Comparison of ENCODE assay signal across 35 mouse cellular contexts in the genomic region with DNA sequence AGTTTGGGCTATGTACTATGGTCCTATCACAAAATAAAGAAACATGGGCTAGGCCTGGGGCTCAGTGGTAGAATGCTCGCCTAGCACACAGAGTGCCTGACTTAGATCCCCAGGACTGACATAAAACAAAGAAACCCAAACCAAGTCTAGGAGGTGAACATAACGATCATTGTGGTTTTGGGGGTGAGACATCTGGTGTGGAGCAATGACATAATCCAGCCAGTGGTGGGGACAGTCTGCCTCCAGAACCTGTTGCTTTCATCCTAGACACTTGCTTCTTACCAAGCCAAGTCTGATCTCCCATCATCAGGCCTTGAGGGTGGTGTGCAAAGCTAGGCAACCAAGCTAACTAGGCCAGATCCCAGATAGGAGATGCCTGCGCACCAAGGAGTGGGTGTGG. TPM values are rescaled to one million over a fixed set of nuclear protein-coding genes. Genes with fewer than 3 reads are reported as not detected.
DNase-seq lines count a peak whose midpoint lies in the region; ATAC-seq and TF ChIP-seq lines count a peak whose summit lies in the region.
"Had no signal": no experiment of that assay in that cellular context is flagged by ENCODE, and none has a peak within 500 bp of the region (broad histone marks: within the 10 kb centered on the region; RNA-seq: fewer than 3 reads in every experiment).

No protein-coding gene starts in this region.

- H3K9me3 ChIP-seq in hindbrain, embryonic 12.5 days (replicated peaks) = no peaks in the 10 kb centered on the region
- H3K9me3 ChIP-seq in forebrain, embryonic 12.5 days = no peaks in the 10 kb centered on the region
- H3K9me3 ChIP-seq: hindbrain, embryonic 13.5 days; kidney, embryonic 15.5 days; midbrain, embryonic 10.5 days; neural tube, embryonic 13.5 days had no signal

- no peak overlapping the region for H3K9ac ChIP-seq in liver, adult 2 months (ENCODE audit: low read depth, low read length)
- H3K9ac ChIP-seq in hindbrain, embryonic 12.5 days = no peak overlapping the region
- H3K9ac ChIP-seq in forebrain, embryonic 12.5 days = no peak overlapping the region
- H3K9ac ChIP-seq: forebrain, postnatal 0 days; hindbrain, embryonic 13.5 days; kidney, embryonic 15.5 days; liver, embryonic 14.5 days; neural tube, embryonic 13.5 days had no signal

- peaks cover 8% of the 10 kb centered on the region for H3K79me2 ChIP-seq in liver, adult 2 months (ENCODE audit: control insufficient read depth, insufficient read depth, low read length)

- peak; percentile 71 for ATAC-seq in megakaryocyte progenitor cell, adult 5-6 weeks (replicated peaks; ENCODE audit: poor library complexity)
- ATAC-seq in hindbrain, embryonic 12.5 days (ENCODE audit: low FRiP score) = no peak
- ATAC-seq in forebrain, embryonic 12.5 days (ENCODE audit: low FRiP score) = no peak
- ATAC-seq: CD4-positive, CD25-positive, alpha-beta regulatory T cell, adult 4 months; forebrain, postnatal 0 days had no signal

- peaks cover 50% of the 10 kb centered on the region for H3K4me1 ChIP-seq in liver, adult 2 months (ENCODE audit: control insufficient read depth, insufficient read depth, low read length)
- H3K4me1 ChIP-seq in hindbrain, embryonic 12.5 days = no peaks in the 10 kb centered on the region
- H3K4me1 ChIP-seq in forebrain, embryonic 12.5 days = no peaks in the 10 kb centered on the region
- H3K4me1 ChIP-seq: neural tube, embryonic 13.5 days had no signal

- H3K36me3 ChIP-seq in liver, adult 2 months (ENCODE audit: control insufficient read depth, insufficient read depth, low read length) = peaks cover 13% of the 10 kb centered on the region
- H3K36me3 ChIP-seq in hindbrain, embryonic 12.5 days = no peaks in the 10 kb centered on the region
- H3K36me3 ChIP-seq in forebrain, embryonic 12.5 days (replicated peaks) = peaks cover 2% of the 10 kb centered on the region; the same call in 1 of the 2 replicates
- H3K36me3 ChIP-seq: hindbrain, embryonic 13.5 days; neural tube, embryonic 13.5 days had no signal

- WGBS in liver, adult 2 months = 66% methylated on average over 3 of the region's 3 CpGs
- 82% methylated on average over 3 of the region's 3 CpGs for WGBS in hindbrain, embryonic 12.5 days
- 75% methylated on average over 3 of the region's 3 CpGs for WGBS in forebrain, embryonic 12.5 days

- H3K27ac ChIP-seq in liver, adult 2 months (replicated peaks; ENCODE audit: insufficient read depth, low read depth, low read length) = peak overlapping the region; percentile 95
- H3K27ac ChIP-seq in hindbrain, embryonic 12.5 days = no peak overlapping the region
- no peak overlapping the region for H3K27ac ChIP-seq in forebrain, embryonic 12.5 days
- H3K27ac ChIP-seq: hindbrain, embryonic 13.5 days; kidney, embryonic 15.5 days; left cerebral cortex, adult 2 months; liver, embryonic 14.5 days; midbrain, embryonic 10.5 days; neural tube, embryonic 13.5 days had no signal

- TF ChIP-seq CTCF in liver, adult 2 months (IDR thresholded peaks at IDR 0.05; ENCODE audit: low read depth, low read length) = no peak

- no peak for DNase-seq in liver, adult 2 months (ENCODE audit: extremely low read depth, low read depth, low spot score)
- no peak for DNase-seq in liver
- DNase-seq in thymus, postnatal 4 days = peak; percentile 13
- DNase-seq in thymus, postnatal 10 days (ENCODE audit: low spot score in 2 of 2) = no peak
- DNase-seq: adrenal gland, postnatal 25 days; cerebellum, adult 11-12 months; cerebellum, adult 9-11 months; forebrain, postnatal 0 days; kidney, adult 11 months; kidney, postnatal 25 days; lung, adult 2 months; lung, postnatal 10 days; thymus, postnatal 14 days had no signal

- no peak overlapping the region for H3K4me3 ChIP-seq in liver, adult 2 months (ENCODE audit: insufficient read depth, low read depth, low read length)
- H3K4me3 ChIP-seq in hindbrain, embryonic 12.5 days = no peak overlapping the region
- H3K4me3 ChIP-seq in forebrain, embryonic 12.5 days (replicated peaks) = no peak overlapping the region
- H3K4me3 ChIP-seq: erythroblast, embryonic 14.5 days; hindbrain, embryonic 13.5 days; kidney, embryonic 15.5 days; left cerebral cortex, adult 2 months; midbrain, embryonic 10.5 days; myocyte; neural tube, embryonic 13.5 days had no signal

- H3K27me3 ChIP-seq in liver, adult 2 months (ENCODE audit: control insufficient read depth, insufficient read depth, low read length) = no peaks in the 10 kb centered on the region
- H3K27me3 ChIP-seq in hindbrain, embryonic 12.5 days = peaks cover 2% of the 10 kb centered on the region
- 0 out of 2 replicates have a peak, but pooled peaks cover 1% of the 10 kb centered on the region for H3K27me3 ChIP-seq in forebrain, embryonic 12.5 days

- H3K4me2 ChIP-seq in hindbrain, embryonic 12.5 days (replicated peaks) = no peak overlapping the region
- no peak overlapping the region for H3K4me2 ChIP-seq in forebrain, embryonic 12.5 days
- H3K4me2 ChIP-seq: hindbrain, embryonic 13.5 days; kidney, embryonic 15.5 days; neural tube, embryonic 13.5 days had no signal

- no peak for TF ChIP-seq POLR2A in liver, adult 2 months (IDR thresholded peaks at IDR 0.05; ENCODE audit: extremely low read depth, insufficient read depth, low read length)

RNA-seq across cellular contexts. Expression of a gene that starts 6.6 kb away (rescaled TPM):
- 75.7 and 86.7 TPM in 2 replicates for total RNA-seq in liver, adult 2 months (2014; rRNA removed)
- polyA plus RNA-seq in liver, adult 2 months (2012; rRNA removed) = 289 and 362 TPM in 2 replicates
- total RNA-seq in megakaryocyte progenitor cell, adult 5-6 weeks (2015) = 0.12 and 0.59 TPM in 2 replicates
- 0.33 and 0.68 TPM in 2 replicates for total RNA-seq in megakaryocyte progenitor cell, adult 5-6 weeks (2017)
- 16.6 and 20.2 TPM in 2 replicates for polyA plus RNA-seq in hindbrain, embryonic 12.5 days (2016; fragmentation: Nextera tagmentation; extraction: Ambion mirVana)
- 24.1 and 26.4 TPM in 2 replicates for polyA plus RNA-seq in forebrain, embryonic 12.5 days (2016; fragmentation: Nextera tagmentation; extraction: Ambion mirVana)

RNA-seq across cellular contexts. Expression of a gene that starts 6.9 kb away (rescaled TPM):
- 2.4 and 3.0 TPM in 2 replicates for total RNA-seq in liver, adult 2 months (2014; rRNA removed)
- 3.7 and 3.9 TPM in 2 replicates for polyA plus RNA-seq in liver, adult 2 months (2012; rRNA removed)
- 0.10 and 0.34 TPM in 2 replicates for total RNA-seq in megakaryocyte progenitor cell, adult 5-6 weeks (2015)
- total RNA-seq in megakaryocyte progenitor cell, adult 5-6 weeks (2017) = 0.42 and 0.91 TPM in 2 replicates
- polyA plus RNA-seq in hindbrain, embryonic 12.5 days (2016; fragmentation: Nextera tagmentation; extraction: Ambion mirVana) = 0.89 and 1.4 TPM in 2 replicates
- polyA plus RNA-seq in forebrain, embryonic 12.5 days (2016; fragmentation: Nextera tagmentation; extraction: Ambion mirVana) = 0.82 and 1.2 TPM in 2 replicates
- total RNA-seq: adrenal gland, postnatal 25 days; left cerebral cortex, postnatal 36 days had no signal
- polyA plus RNA-seq: erythroblast, embryonic 14.5 days; myocyte had no signal

RNA-seq across cellular contexts. Expression of a gene that starts 10.1 kb away (rescaled TPM):
- total RNA-seq in liver, adult 2 months (2014; rRNA removed) = 40.5 and 55.1 TPM in 2 replicates
- 160 and 161 TPM in 2 replicates for polyA plus RNA-seq in liver, adult 2 months (2012; rRNA removed)
- total RNA-seq in megakaryocyte progenitor cell, adult 5-6 weeks (2015) = 92.6 and 97.4 TPM in 2 replicates
- total RNA-seq in megakaryocyte progenitor cell, adult 5-6 weeks (2017) = 137 and 162 TPM in 2 replicates
- 29.7 and 32.7 TPM in 2 replicates for polyA plus RNA-seq in hindbrain, embryonic 12.5 days (2016; fragmentation: Nextera tagmentation; extraction: Ambion mirVana)
- 26.4 and 27.3 TPM in 2 replicates for polyA plus RNA-seq in forebrain, embryonic 12.5 days (2016; fragmentation: Nextera tagmentation; extraction: Ambion mirVana)

RNA-seq across cellular contexts. Expression of a gene that starts 22.8 kb away (rescaled TPM):
- total RNA-seq in liver, adult 2 months (2014; rRNA removed) = 1,191 and 3,227 TPM in 2 replicates
- 8,217 and 12,671 TPM in 2 replicates for polyA plus RNA-seq in liver, adult 2 months (2012; rRNA removed)
- total RNA-seq in megakaryocyte progenitor cell, adult 5-6 weeks (2015) = not detected in 2 replicates
- total RNA-seq in megakaryocyte progenitor cell, adult 5-6 weeks (2017) = not detected in 2 replicates
- polyA plus RNA-seq in hindbrain, embryonic 12.5 days (2016; fragmentation: Nextera tagmentation; extraction: Ambion mirVana) = not detected in 2 replicates
- not detected in 2 replicates for polyA plus RNA-seq in forebrain, embryonic 12.5 days (2016; fragmentation: Nextera tagmentation; extraction: Ambion mirVana)
- total RNA-seq: forebrain, postnatal 0 days; layer of hippocampus, adult 18-20 months; layer of hippocampus, postnatal 14 days; left cerebral cortex, adult 2 months; left cerebral cortex, postnatal 36 days; midbrain, postnatal 0 days had no signal
- polyA plus RNA-seq: CD4-positive, CD25-positive, alpha-beta regulatory T cell, adult 4 months; embryonic facial prominence, embryonic 14.5 days; erythroblast, embryonic 14.5 days; forebrain, embryonic 11.5 days; forebrain, postnatal 0 days; heart, embryonic 14.5 days; hindbrain, embryonic 13.5 days; kidney, embryonic 15.5 days; midbrain, embryonic 10.5 days; midbrain, postnatal 0 days; myocyte; neural tube, embryonic 13.5 days; stomach, embryonic 14.5 days had no signal

RNA-seq across cellular contexts. Expression of a gene that starts 42.2 kb away (rescaled TPM):
- total RNA-seq in liver, adult 2 months (2014; rRNA removed) = 445 and 548 TPM in 2 replicates
- polyA plus RNA-seq in liver, adult 2 months (2012; rRNA removed) = 6,798 and 9,385 TPM in 2 replicates
- total RNA-seq in megakaryocyte progenitor cell, adult 5-6 weeks (2015) = not detected in 2 replicates
- not detected in 2 replicates for total RNA-seq in megakaryocyte progenitor cell, adult 5-6 weeks (2017)
- not detected in 2 replicates for polyA plus RNA-seq in hindbrain, embryonic 12.5 days (2016; fragmentation: Nextera tagmentation; extraction: Ambion mirVana)
- polyA plus RNA-seq in forebrain, embryonic 12.5 days (2016; fragmentation: Nextera tagmentation; extraction: Ambion mirVana) = not detected in 2 replicates
- total RNA-seq: forebrain, postnatal 0 days; gastrocnemius, adult 8-10 months; gastrocnemius, postnatal 4 days; layer of hippocampus, adult 18-20 months; layer of hippocampus, postnatal 14 days; left cerebral cortex, adult 2 months; left cerebral cortex, postnatal 36 days; midbrain, postnatal 0 days had no signal
- polyA plus RNA-seq: CD4-positive, CD25-positive, alpha-beta regulatory T cell, adult 4 months; embryonic facial prominence, embryonic 14.5 days; erythroblast, embryonic 14.5 days; forebrain, embryonic 11.5 days; forebrain, postnatal 0 days; heart, embryonic 14.5 days; hindbrain, embryonic 13.5 days; kidney, embryonic 15.5 days; liver, embryonic 14.5 days; midbrain, embryonic 10.5 days; midbrain, postnatal 0 days; myocyte; neural tube, embryonic 13.5 days; stomach, embryonic 14.5 days had no signal

Comparison
In these comparisons a context has a peak if more than half of its experiments do, and no peak if none do; other contexts are left out.
1. RNA of a gene that starts 6.6 kb away (polyA plus RNA-seq): 289 to 362 TPM in liver, adult 2 months; 24.1 to 26.4 TPM in forebrain, embryonic 12.5 days and 16.6 to 20.2 TPM in hindbrain, embryonic 12.5 days; every median in the first group is over 10 times any median in the second.